Mouse (Mus musculus): Measurements from ENCODE around the gene Cyb5rl. TPM values are rescaled to one million over a fixed set of nuclear protein-coding genes. Genes with fewer than 3 reads are reported as not detected.

Gene Cyb5rl
- total RNA-seq, 1 experiment from 2014 or later, result 1.5 TPM

- ATAC-seq (replicated peaks; ENCODE audit: insufficient number of reproducible peaks, low FRiP score, low TSS enrichment, poor library complexity, severe bottlenecking), result no peak
Observed at GRCm38 (mm10) chr4:107056088-107056487, 10.7 kb upstream of the Cyb5rl start.

GRCm38 (mm10) chr4:107058346-107058745 is 8.4 kb upstream of the Cyb5rl start:
- ATAC-seq (replicated peaks; ENCODE audit: insufficient number of reproducible peaks, low FRiP score, low TSS enrichment, poor library complexity, severe bottlenecking), result no peak

GRCm38 (mm10) chr4:107058781-107059180 is 8.0 kb upstream of the Cyb5rl start:
- no peak for ATAC-seq (replicated peaks; ENCODE audit: insufficient number of reproducible peaks, low FRiP score, low TSS enrichment, poor library complexity, severe bottlenecking)

GRCm38 (mm10) chr4:107061560-107061959 is 5.2 kb upstream of the Cyb5rl start:
- no peak for ATAC-seq (replicated peaks; ENCODE audit: insufficient number of reproducible peaks, low FRiP score, low TSS enrichment, poor library complexity, severe bottlenecking)

- ATAC-seq (replicated peaks; ENCODE audit: insufficient number of reproducible peaks, low FRiP score, low TSS enrichment, poor library complexity, severe bottlenecking), result no peak
Observed at GRCm38 (mm10) chr4:107063214-107063613, 3.6 kb upstream of the Cyb5rl start.

GRCm38 (mm10) chr4:107064394-107065098 is 2.2 kb upstream of the Cyb5rl start:
- no peak for ATAC-seq (replicated peaks; ENCODE audit: insufficient number of reproducible peaks, low FRiP score, low TSS enrichment, poor library complexity, severe bottlenecking)

- ATAC-seq (replicated peaks; ENCODE audit: insufficient number of reproducible peaks, low FRiP score, low TSS enrichment, poor library complexity, severe bottlenecking), result no peak
Observed at GRCm38 (mm10) chr4:107067151-107067840, 508 bp downstream of the Cyb5rl start.

GRCm38 (mm10) chr4:107072343-107072742 is 5.6 kb downstream of the Cyb5rl start:
- ATAC-seq (replicated peaks; ENCODE audit: insufficient number of reproducible peaks, low FRiP score, low TSS enrichment, poor library complexity, severe bottlenecking), result no peak

GRCm38 (mm10) chr4:107075456-107075855 is 8.7 kb downstream of the Cyb5rl start:
- ATAC-seq (replicated peaks; ENCODE audit: insufficient number of reproducible peaks, low FRiP score, low TSS enrichment, poor library complexity, severe bottlenecking), result no peak

- ATAC-seq (replicated peaks; ENCODE audit: insufficient number of reproducible peaks, low FRiP score, low TSS enrichment, poor library complexity, severe bottlenecking), result no peak
Observed at GRCm38 (mm10) chr4:107078894-107079293, 12.1 kb downstream of the Cyb5rl start.

- no peak for ATAC-seq (replicated peaks; ENCODE audit: insufficient number of reproducible peaks, low FRiP score, low TSS enrichment, poor library complexity, severe bottlenecking)
Observed at GRCm38 (mm10) chr4:107079716-107080115, 12.9 kb downstream of the Cyb5rl start.

GRCm38 (mm10) chr4:107082185-107082584 is 15.4 kb downstream of the Cyb5rl start:
- ATAC-seq (replicated peaks; ENCODE audit: insufficient number of reproducible peaks, low FRiP score, low TSS enrichment, poor library complexity, severe bottlenecking), result no peak

- no peak for ATAC-seq (replicated peaks; ENCODE audit: insufficient number of reproducible peaks, low FRiP score, low TSS enrichment, poor library complexity, severe bottlenecking)
Observed at GRCm38 (mm10) chr4:107083126-107083525, 16.3 kb downstream of the Cyb5rl start.

- no peak for ATAC-seq (replicated peaks; ENCODE audit: insufficient number of reproducible peaks, low FRiP score, low TSS enrichment, poor library complexity, severe bottlenecking)
Observed at GRCm38 (mm10) chr4:107084343-107084742, 17.6 kb downstream of the Cyb5rl start.

GRCm38 (mm10) chr4:107084858-107085257 is 18.1 kb downstream of the Cyb5rl start:
- ATAC-seq (replicated peaks; ENCODE audit: insufficient number of reproducible peaks, low FRiP score, low TSS enrichment, poor library complexity, severe bottlenecking), result no peak

GRCm38 (mm10) chr4:107091696-107092095 is 24.9 kb downstream of the Cyb5rl start:
- ATAC-seq (replicated peaks; ENCODE audit: insufficient number of reproducible peaks, low FRiP score, low TSS enrichment, poor library complexity, severe bottlenecking), result no peak

- ATAC-seq (replicated peaks; ENCODE audit: insufficient number of reproducible peaks, low FRiP score, low TSS enrichment, poor library complexity, severe bottlenecking), result no peak
Observed at GRCm38 (mm10) chr4:107094484-107095187, 27.8 kb downstream of the Cyb5rl start.

- ATAC-seq (replicated peaks; ENCODE audit: insufficient number of reproducible peaks, low FRiP score, low TSS enrichment, poor library complexity, severe bottlenecking), result no peak
Observed at GRCm38 (mm10) chr4:107096043-107096442, 29.3 kb downstream of the Cyb5rl start.

GRCm38 (mm10) chr4:107096841-107097373 is 30.1 kb downstream of the Cyb5rl start, which contains the start of gene Cdcp2:
Gene Cdcp2 (plus strand): TSS chr4:107096891.
- ATAC-seq (replicated peaks; ENCODE audit: insufficient number of reproducible peaks, low FRiP score, low TSS enrichment, poor library complexity, severe bottlenecking), result no peak
